Mouse (Mus musculus) hematopoietic multipotent progenitor cell, adult 10-12 weeks (in vitro differentiated cells): ENCODE data around the gene Tpt1. TPM values are rescaled to one million over a fixed set of nuclear protein-coding genes. Genes with fewer than 3 reads are reported as not detected.

Experiments
- polyA plus RNA-seq: library from polyadenylated mRNA; stranded (reverse); fragments of >175 nt; gene quantifications from 2 replicates; pipeline ENCODE4 v1.2.3, GENCODE M21; 2012; ENCODE audit warnings: low replicate concordance

The Tpt1 gene
- 3,181 and 3,784 TPM in 2 replicates for polyA plus RNA-seq

GRCm38 (mm10) chr14:75844867-75845697 lies at the start of gene Tpt1:
Gene Tpt1, plus strand, starts transcription at chr14:75845093.

Other genes starting within 250 kb of the Tpt1 start
- not detected in 2 replicates for gene Erich6b, start 202.8 kb upstream of the Tpt1 start, polyA plus RNA-seq
- 3.6 and 6.0 TPM in 2 replicates for gene Cog3, start 90.6 kb upstream of the Tpt1 start, polyA plus RNA-seq
- gene Slc25a30, start 58.1 kb upstream of the Tpt1 start, polyA plus RNA-seq, result 31.7 and 47.4 TPM in 2 replicates
- not detected in 2 replicates for gene Kctd4, start 109.9 kb downstream of the Tpt1 start, polyA plus RNA-seq
- 1.6 and 5.1 TPM in 2 replicates for gene Gtf2f2, start 165.8 kb downstream of the Tpt1 start, polyA plus RNA-seq